Mouse (Mus musculus) lung, embryonic 16.5 days (tissue): Measurements from ENCODE around the gene Kcnq5. TPM values are rescaled to one million over a fixed set of nuclear protein-coding genes. Genes with fewer than 3 reads are reported as not detected.

Experiments used
- ATAC-seq: fragments of 200-750 bp; cut with Nextera tagmentation; 2 replicates; pipeline ENCODE4 v1.8.0; 2017; ENCODE audit warnings: low read depth, mild to moderate bottlenecking, moderate library complexity
- H3K27ac ChIP-seq: fragments of 300-500 bp; sonication (generic); 2 replicates; pipeline ENCODE4 v1.5.1; 2014; ENCODE audit warnings: mild to moderate bottlenecking, control low read depth, low read length
- H3K27me3 ChIP-seq: fragments of 300-500 bp; sonication (generic); 2 replicates; pipeline ENCODE4 v1.6.1; 2014; ENCODE audit warnings: low read depth, low read length, mixed read lengths; ENCODE audit not compliant: control insufficient read depth, insufficient read depth
- H3K36me3 ChIP-seq: fragments of 300-500 bp; sonication (generic); 2 replicates; pipeline ENCODE4 v1.6.1; 2014; ENCODE audit warnings: low read length; ENCODE audit not compliant: control insufficient read depth, insufficient read depth
- H3K4me1 ChIP-seq: fragments of 300-500 bp; sonication (generic); replicated peaks from 2 replicates; pipeline ENCODE4 v1.6.1; 2014; ENCODE audit warnings: low read length, mixed read lengths; ENCODE audit not compliant: control insufficient read depth, insufficient read depth
- H3K4me2 ChIP-seq: fragments of 300-500 bp; sonication (generic); 2 replicates; pipeline ENCODE4 v1.6.1; 2014; ENCODE audit warnings: low read depth, low read length, control low read depth
- H3K4me3 ChIP-seq: fragments of 300-500 bp; sonication (generic); 2 replicates; pipeline ENCODE4 v1.5.1; 2014; ENCODE audit warnings: mild to moderate bottlenecking, low read length, control low read depth
- H3K9ac ChIP-seq: fragments of 300-500 bp; sonication (generic); 2 replicates; pipeline ENCODE4 v1.6.1; 2014; ENCODE audit warnings: low read length, control low read depth
- H3K9me3 ChIP-seq: fragments of 300-500 bp; sonication (generic); 2 replicates; pipeline ENCODE4 v1.6.1; 2016; ENCODE audit warnings: low read length; ENCODE audit not compliant: control insufficient read depth
- WGBS: fragments of 180-500 bp; shearing (Covaris S2); extraction: QIAGEN DNeasy Blood & Tissue Kit; methylation state at CpG from one replicate; pipeline ENCODE4 v1.1.7; 2014; 5-methylcytosine and 5-hydroxymethylcytosine counted together
- polyA plus RNA-seq: library from polyadenylated mRNA; unstranded; fragments of >200 nt; fragmentation: Nextera tagmentation; extraction: Ambion mirVana; gene quantifications from 2 replicates; pipeline ENCODE4 v1.2.1, GENCODE M21; 2015

Gene Kcnq5
- polyA plus RNA-seq, 1 experiment from 2014 or later: 1.1 TPM

DNA sequence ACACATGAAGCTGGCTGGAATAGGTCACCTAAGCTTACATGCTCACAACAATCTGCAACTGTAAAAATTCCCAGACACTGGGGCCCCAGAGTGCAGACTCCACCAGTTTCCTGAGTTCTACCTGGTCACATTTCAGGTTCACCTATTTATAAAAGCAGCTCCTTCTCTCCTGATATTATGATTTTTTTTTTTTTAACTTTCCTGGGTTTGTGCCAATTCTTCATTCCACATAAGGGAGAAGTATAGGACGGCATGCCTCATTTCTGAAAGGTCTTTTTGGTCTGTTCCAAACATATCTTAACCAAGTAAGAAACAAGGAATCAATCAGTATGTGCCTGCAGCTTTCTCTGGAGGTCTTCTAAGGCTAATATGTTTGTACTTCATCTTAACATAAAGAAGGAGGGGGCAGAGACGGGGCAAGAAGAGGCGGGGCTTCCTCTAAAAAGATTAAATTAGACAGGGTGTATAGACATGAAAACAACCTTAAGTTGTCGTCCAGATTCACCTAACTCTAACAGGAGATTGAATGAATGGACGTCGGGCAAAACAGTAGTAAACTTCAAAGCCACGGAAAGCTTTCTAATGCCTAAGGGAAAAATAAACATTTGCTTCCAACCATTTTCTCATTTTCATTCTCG lies 2.0 kb downstream of the Kcnq5 start:
- Histone ChIP-seq H3K4me2 (peak overlapping the region; percentile 77), H3K4me1 (peaks cover 5% of the 10 kb centered on the region; the same call in 1 of the 2 replicates), H3K9ac (no peak overlapping the region), H3K9me3 (no peaks in the 10 kb centered on the region), H3K27me3 (no peaks in the 10 kb centered on the region; the same call in 1 of the 2 replicates), H3K36me3 (no peaks in the 10 kb centered on the region), H3K4me3 (peak overlapping the region; percentile 55), H3K27ac (no peak overlapping the region)
- ATAC-seq: no peak
- 4% methylated on average over 8 of the region's 8 CpGs for WGBS

DNA sequence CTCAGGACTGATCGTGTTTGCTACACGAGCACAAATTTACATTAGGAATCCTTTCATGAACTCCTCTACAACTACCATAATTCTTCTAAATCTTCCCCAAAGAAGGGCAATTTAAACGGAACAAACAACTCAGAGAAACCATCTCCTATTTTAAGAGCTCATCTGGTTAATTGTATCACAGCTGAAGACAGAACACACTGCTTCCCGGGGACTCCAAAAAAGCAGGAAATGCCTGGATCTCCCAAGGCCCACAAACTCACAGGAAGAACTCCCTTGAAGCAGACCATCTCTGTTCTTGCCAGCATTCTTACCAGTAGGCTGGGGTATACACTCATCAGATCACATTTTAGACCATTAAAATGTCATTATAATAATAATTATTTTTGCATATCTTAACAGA lies 3.7 kb downstream of the Kcnq5 start:
- H3K27me3 ChIP-seq: no peaks in the 10 kb centered on the region; the same call in 1 of the 2 replicates
- ATAC-seq: no peak
- WGBS: 55% methylated on average over 4 of the region's 4 CpGs

DNA sequence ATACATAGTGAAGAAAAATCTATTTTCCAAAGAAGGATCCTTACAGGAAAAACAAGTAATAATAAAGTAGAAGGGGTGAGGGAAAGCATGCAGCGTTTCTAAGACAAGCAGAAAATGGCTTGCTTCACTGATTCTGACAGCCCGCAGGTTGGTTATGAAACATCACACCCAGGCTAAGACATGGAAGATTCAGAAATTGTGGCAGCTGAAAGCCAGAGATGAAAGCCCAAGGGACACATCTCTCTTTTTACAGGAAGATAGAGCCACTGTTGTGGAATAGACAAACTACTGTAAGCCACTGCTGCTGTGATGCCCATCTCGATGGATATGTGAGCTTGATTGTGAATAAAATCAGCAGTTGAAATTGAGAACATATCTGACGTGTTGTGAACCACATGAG lies 20.9 kb downstream of the Kcnq5 start:
- ATAC-seq: no peak
- Histone ChIP-seq H3K27ac (no peak overlapping the region), H3K36me3 (no peaks in the 10 kb centered on the region), H3K4me2 (no peak overlapping the region), H3K9ac (no peak overlapping the region), H3K9me3 (no peaks in the 10 kb centered on the region), H3K4me3 (no peak overlapping the region), H3K27me3 (no peaks in the 10 kb centered on the region), H3K4me1 (no peaks in the 10 kb centered on the region)
- WGBS: 57% methylated on average over 4 of the region's 4 CpGs

More for the DNA sequence above, 3.7 kb downstream of the Kcnq5 start:
- Histone ChIP-seq H3K4me3 (no peak overlapping the region), H3K9ac (no peak overlapping the region), H3K27ac (no peak overlapping the region), H3K36me3 (no peaks in the 10 kb centered on the region), H3K4me1 (peaks cover 5% of the 10 kb centered on the region; the same call in 1 of the 2 replicates), H3K9me3 (no peaks in the 10 kb centered on the region), H3K4me2 (no peak overlapping the region)

DNA sequence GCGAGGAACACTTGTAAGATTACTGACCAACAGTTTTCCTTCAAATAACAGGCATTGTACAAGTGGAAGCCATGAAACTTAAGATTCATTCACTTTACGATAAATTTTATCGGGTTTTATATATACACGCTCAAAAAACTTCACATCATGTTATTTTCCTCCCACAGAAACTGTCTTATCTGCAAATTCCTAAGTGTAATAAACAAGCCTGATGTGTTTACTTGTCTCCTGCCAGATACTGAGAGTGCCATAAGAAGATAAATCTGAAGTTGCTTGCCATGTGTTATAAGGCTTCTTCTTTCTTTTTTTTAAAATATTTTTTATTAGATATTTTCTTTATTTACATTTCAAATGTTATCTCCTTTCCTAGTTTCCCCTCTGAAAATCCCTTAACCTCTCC lies 34.6 kb downstream of the Kcnq5 start:
- Histone ChIP-seq H3K4me3 (no peak overlapping the region), H3K9me3 (no peaks in the 10 kb centered on the region), H3K9ac (no peak overlapping the region), H3K4me2 (no peak overlapping the region), H3K4me1 (no peaks in the 10 kb centered on the region), H3K27me3 (no peaks in the 10 kb centered on the region), H3K27ac (no peak overlapping the region), H3K36me3 (no peaks in the 10 kb centered on the region)
- no peak for ATAC-seq
- 40% methylated on average over 4 of the region's 4 CpGs for WGBS

DNA sequence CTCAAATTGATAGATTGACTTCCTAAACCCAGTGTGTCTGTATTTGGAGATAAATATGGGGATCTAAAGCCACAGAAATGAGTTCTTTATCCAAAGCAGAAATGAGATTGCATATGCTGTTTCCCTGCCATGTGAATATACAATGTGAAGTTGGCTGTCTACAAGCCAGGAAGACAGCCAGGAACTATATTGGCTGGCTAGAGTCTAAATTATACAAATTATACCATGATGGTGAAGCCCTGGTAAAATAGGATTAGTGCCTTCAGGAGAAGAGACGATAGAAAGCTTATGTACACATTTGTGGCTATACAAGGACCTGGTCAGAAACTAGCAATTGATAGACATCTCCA lies 38.5 kb downstream of the Kcnq5 start:
- Histone ChIP-seq H3K36me3 (no peaks in the 10 kb centered on the region), H3K4me1 (no peaks in the 10 kb centered on the region), H3K9ac (no peak overlapping the region), H3K4me3 (no peak overlapping the region), H3K27me3 (no peaks in the 10 kb centered on the region), H3K27ac (no peak overlapping the region), H3K4me2 (no peak overlapping the region), H3K9me3 (no peaks in the 10 kb centered on the region)
- WGBS: 73% methylated on average over 1 of the region's 1 CpGs
- no peak for ATAC-seq

DNA sequence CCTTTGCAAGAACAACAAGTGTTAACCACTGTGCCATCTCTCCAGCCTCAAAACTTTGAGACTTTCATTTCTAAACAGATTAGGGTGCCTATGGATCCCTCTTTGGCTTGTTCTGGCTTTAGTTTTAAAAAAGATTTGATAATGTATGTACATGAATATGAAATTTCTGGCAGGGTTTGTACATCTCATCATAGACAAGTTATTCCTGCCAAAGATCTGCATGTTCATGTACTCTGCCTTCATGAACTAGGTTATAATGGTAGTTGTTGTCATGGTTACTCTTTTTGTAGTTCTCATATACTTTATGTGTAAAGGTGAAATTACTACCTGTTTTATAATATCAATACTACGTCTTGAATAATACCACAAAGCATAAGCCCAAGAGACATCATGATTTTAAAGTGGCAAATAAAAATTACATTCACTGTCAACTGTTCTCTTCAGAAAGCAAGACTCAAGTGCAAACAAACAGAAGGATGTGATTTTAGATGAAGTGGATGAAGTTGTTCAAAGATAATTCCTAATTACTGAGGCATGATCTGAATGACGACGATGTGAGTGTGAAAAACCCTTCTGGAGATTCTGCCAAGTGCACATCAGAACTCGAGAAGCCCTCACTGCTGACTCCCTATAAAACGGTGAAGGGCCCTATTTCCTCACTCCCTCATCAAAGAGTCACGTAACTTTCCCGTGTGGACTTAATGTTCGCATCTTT lies 39.0 kb downstream of the Kcnq5 start:
- Histone ChIP-seq H3K9ac (no peak overlapping the region), H3K4me1 (no peaks in the 10 kb centered on the region), H3K27ac (no peak overlapping the region), H3K4me3 (no peak overlapping the region), H3K36me3 (no peaks in the 10 kb centered on the region), H3K27me3 (no peaks in the 10 kb centered on the region), H3K9me3 (no peaks in the 10 kb centered on the region), H3K4me2 (no peak overlapping the region)
- WGBS: 49% methylated on average over 8 of the region's 8 CpGs
- no peak for ATAC-seq

DNA sequence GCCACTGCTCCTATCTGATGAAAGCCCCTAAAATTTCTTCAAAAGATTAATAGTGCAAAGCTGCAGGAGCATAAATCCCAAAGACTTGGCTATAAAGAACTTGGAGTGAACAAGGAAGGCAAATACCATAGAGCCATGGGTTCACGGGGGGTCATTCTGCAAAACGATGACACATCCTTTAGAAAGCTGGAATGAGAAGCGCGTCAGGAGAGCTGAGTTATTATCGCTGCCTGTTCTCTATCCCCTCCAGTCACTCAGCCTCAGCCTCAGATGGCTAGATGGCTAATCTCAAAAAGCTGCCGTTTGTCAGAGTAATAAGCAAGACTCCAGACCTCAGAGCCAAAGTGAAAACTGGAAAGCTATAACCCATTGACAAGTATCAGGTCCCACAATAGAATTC lies 42.5 kb downstream of the Kcnq5 start:
- no peaks in the 10 kb centered on the region for H3K36me3 ChIP-seq
- WGBS: 53% methylated on average over 6 of the region's 6 CpGs
- H3K9me3 ChIP-seq: no peaks in the 10 kb centered on the region
- no peak for ATAC-seq
- H3K27ac ChIP-seq: no peak overlapping the region
- no peak overlapping the region for H3K4me2 ChIP-seq
- H3K9ac ChIP-seq: no peak overlapping the region
- H3K4me1 ChIP-seq: no peaks in the 10 kb centered on the region
- no peak overlapping the region for H3K4me3 ChIP-seq
- no peaks in the 10 kb centered on the region for H3K27me3 ChIP-seq

DNA sequence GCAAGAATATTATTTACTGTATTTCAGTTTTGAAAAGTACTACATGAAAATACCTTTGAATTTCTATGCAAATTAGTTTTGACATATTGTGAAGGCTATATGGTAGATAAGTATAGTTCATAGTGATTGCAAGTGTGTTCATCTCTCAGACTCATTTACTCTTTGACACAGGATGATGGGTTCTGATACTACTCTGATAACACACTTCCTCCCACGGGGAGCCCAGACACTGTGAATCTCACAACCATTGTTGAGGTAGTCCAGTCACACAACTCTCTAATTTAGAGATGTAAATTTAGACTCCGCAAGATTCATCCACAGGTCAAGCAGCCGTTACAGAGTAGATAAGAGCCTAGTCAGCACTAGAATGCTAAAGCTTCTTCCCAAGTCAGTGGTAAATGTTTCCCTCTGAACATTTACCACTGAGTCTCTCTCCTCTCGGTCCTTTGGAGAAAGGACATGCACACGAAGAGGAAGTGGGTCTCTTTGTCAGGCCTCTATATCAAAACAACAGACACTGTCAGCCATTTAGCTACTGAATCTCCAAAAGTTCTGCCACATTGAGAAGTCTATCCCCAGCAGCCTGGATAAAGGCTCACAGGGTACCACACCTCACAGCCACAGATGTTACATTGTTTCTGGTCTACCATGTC lies 65.5 kb downstream of the Kcnq5 start:
- H3K27me3 ChIP-seq: no peaks in the 10 kb centered on the region
- no peak overlapping the region for H3K27ac ChIP-seq
- no peak for ATAC-seq
- no peaks in the 10 kb centered on the region for H3K9me3 ChIP-seq
- H3K4me1 ChIP-seq: no peaks in the 10 kb centered on the region
- no peaks in the 10 kb centered on the region for H3K36me3 ChIP-seq
- no peak overlapping the region for H3K9ac ChIP-seq
- no peak overlapping the region for H3K4me3 ChIP-seq
- no peak overlapping the region for H3K4me2 ChIP-seq
- 56% methylated on average over 5 of the region's 5 CpGs for WGBS

DNA sequence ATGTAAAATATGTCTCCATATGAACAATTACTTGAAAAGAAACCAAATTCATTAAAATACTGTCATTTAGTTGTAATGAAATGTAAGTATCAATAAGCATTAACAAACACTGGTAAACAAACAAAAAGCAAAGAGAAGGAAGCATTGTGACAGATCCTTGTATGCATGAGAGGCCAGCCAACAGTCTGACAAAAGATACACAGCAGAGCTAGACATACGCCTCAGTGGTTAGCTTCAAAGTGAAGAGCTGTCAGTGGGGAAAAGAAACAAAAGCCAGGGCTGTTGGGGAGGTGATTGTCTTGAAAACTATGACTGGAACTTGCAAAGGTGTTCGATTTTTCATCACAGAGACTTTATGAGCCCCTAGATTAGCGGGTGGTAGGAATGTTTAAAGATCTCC lies 78.0 kb downstream of the Kcnq5 start:
- Histone ChIP-seq H3K4me3 (no peak overlapping the region), H3K4me1 (no peaks in the 10 kb centered on the region), H3K9ac (no peak overlapping the region), H3K4me2 (no peak overlapping the region), H3K36me3 (no peaks in the 10 kb centered on the region), H3K9me3 (no peaks in the 10 kb centered on the region), H3K27me3 (no peaks in the 10 kb centered on the region), H3K27ac (no peak overlapping the region)
- WGBS: 81% methylated on average over 3 of the region's 3 CpGs
- ATAC-seq: no peak
